Mouse (Mus musculus) testis, postnatal 10 days (tissue): Measurements from ENCODE around the gene Polr2f.
A peak's percentile ranks its signal among the peaks of the same experiment; 100 is the strongest.

ENCODE experiments used
- DNase-seq: peaks from one replicate; pipeline ENCODE4 v3.0.0; 2021; ENCODE audit warnings: low spot score

Polr2f gene

GRCm38 (mm10) chr15:79162301-79162700, 21.5 kb downstream of the Polr2f start:
- DNase-seq = no peak

GRCm38 (mm10) chr15:79162822-79163221, 22.0 kb downstream of the Polr2f start:
- peak; percentile 68 for DNase-seq

GRCm38 (mm10) chr15:79164251-79164650, 23.4 kb downstream of the Polr2f start:
- DNase-seq = no peak

- DNase-seq = no peak
Observed at GRCm38 (mm10) chr15:79165140-79165539, 24.3 kb downstream of the Polr2f start, which contains the start of gene Sox10. TSS of gene Sox10 (minus strand) at chr15:79165240.

- DNase-seq = no peak
Observed at GRCm38 (mm10) chr15:79166712-79167111, 25.9 kb downstream of the Polr2f start.

- no peak for DNase-seq
Observed at GRCm38 (mm10) chr15:79176905-79177304, 36.1 kb downstream of the Polr2f start.

GRCm38 (mm10) chr15:79185213-79185612, 44.4 kb downstream of the Polr2f start:
- DNase-seq = no peak

GRCm38 (mm10) chr15:79187819-79188218, 47.0 kb downstream of the Polr2f start:
- DNase-seq = no peak

- DNase-seq = no peak
Observed at GRCm38 (mm10) chr15:79191426-79191825, 50.6 kb downstream of the Polr2f start.

GRCm38 (mm10) chr15:79192450-79192849, 51.6 kb downstream of the Polr2f start:
- DNase-seq = peak; percentile 70

- peak; percentile 76 for DNase-seq
Observed at GRCm38 (mm10) chr15:79192885-79193845, 52.4 kb downstream of the Polr2f start.

GRCm38 (mm10) chr15:79194048-79194447, 53.2 kb downstream of the Polr2f start:
- DNase-seq = no peak

GRCm38 (mm10) chr15:79194946-79195345, 54.1 kb downstream of the Polr2f start:
- no peak for DNase-seq

GRCm38 (mm10) chr15:79195492-79195891, 54.7 kb downstream of the Polr2f start:
- no peak for DNase-seq

GRCm38 (mm10) chr15:79199390-79199976, 58.7 kb downstream of the Polr2f start:
- no peak for DNase-seq
